Mouse (Mus musculus) liver, embryonic 14.5 days (tissue): Measurements from ENCODE around the gene Gm5415.

Source experiments
- CTCF ChIP-seq: IDR thresholded peaks from 2 replicates; pipeline ENCODE4 v1.5.1; 2016; ENCODE audit warnings: antibody characterized with exemption, low read depth, control low read depth
- EP300 ChIP-seq: IDR thresholded peaks from 2 replicates; pipeline ENCODE4 v1.6.1; 2016; ENCODE audit warnings: antibody characterized with exemption, low read depth

DNA sequence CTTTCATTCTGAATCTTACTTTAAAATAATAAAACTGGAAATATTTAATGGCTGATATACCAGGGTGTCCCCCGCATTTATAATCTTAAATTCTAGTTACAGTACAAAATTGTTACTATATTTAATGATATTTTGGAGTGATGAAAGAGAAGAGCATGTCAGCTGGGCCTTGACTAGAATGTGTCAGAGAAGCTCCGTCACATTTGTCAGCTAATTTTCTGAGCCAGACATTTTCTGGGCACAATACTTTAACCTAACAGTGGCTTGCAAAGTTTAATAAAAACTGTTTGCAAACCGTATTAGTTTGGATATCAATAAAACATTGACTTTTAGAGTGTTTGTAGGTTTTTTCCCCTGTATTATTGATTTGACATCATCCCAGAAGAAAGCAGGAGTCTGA, 6.4 kb upstream of the Gm5415 start:
- TF ChIP-seq CTCF (no peak), EP300 (no peak)
